Mouse (Mus musculus) G1E (cell line): Measurements from ENCODE around the gene Pip5k1c.

ENCODE experiments used
- CTCF ChIP-seq: IDR thresholded peaks from 2 replicates; pipeline ENCODE4 v1.5.1; 2012; ENCODE audit warnings: low read depth, low read length, inconsistent platforms, mixed read lengths
- GATA1 ChIP-seq: IDR thresholded peaks from 2 replicates; pipeline ENCODE4 v1.6.1; 2012; ENCODE audit warnings: borderline replicate concordance, low read length, inconsistent platforms, mixed read lengths
- POLR2AphosphoS5 ChIP-seq: IDR thresholded peaks from 2 replicates; pipeline ENCODE4 v1.6.1; 2012; ENCODE audit warnings: low read depth, low read length, inconsistent platforms; ENCODE audit not compliant: insufficient replicate concordance

GRCm38 (mm10) chr10:81342686-81343505, 50.1 kb downstream of the Pip5k1c start, which contains the start of gene Gipc3:
- no peak for TF ChIP-seq CTCF
- TF ChIP-seq POLR2AphosphoS5 = no peak
- no peak for TF ChIP-seq GATA1
